In genomic region chr16:71054258-71054657, GRCm38 (mm10) we compare ENCODE assay signal across 31 mouse cellular contexts.
"Had no signal": no experiment of that assay in that cellular context is flagged by ENCODE, and none has a peak within 500 bp of the region (broad histone marks: within the 10 kb centered on the region; RNA-seq: fewer than 3 reads in every experiment).

No protein-coding gene starts in this region.

- H3K4me2 ChIP-seq: limb, embryonic 12.5 days; limb, embryonic 13.5 days; limb, embryonic 15.5 days; liver, embryonic 11.5 days; liver, embryonic 12.5 days; liver, embryonic 13.5 days; liver, embryonic 15.5 days; lung, embryonic 14.5 days; lung, embryonic 15.5 days; midbrain, embryonic 11.5 days; midbrain, embryonic 12.5 days; midbrain, embryonic 13.5 days; midbrain, embryonic 15.5 days; neural tube, embryonic 12.5 days had no signal

- H3K36me3 ChIP-seq: limb, embryonic 10.5 days; limb, embryonic 12.5 days; limb, embryonic 13.5 days; limb, embryonic 15.5 days; liver, embryonic 12.5 days; liver, embryonic 13.5 days; liver, embryonic 15.5 days; lung, embryonic 15.5 days; midbrain, embryonic 10.5 days; midbrain, embryonic 12.5 days; midbrain, embryonic 13.5 days; midbrain, embryonic 15.5 days; neural tube, embryonic 12.5 days had no signal

- H3K27ac ChIP-seq: limb, embryonic 10.5 days; limb, embryonic 12.5 days; limb, embryonic 13.5 days; limb, embryonic 15.5 days; liver, embryonic 12.5 days; liver, embryonic 13.5 days; liver, embryonic 14.5 days; liver, embryonic 15.5 days; lung, embryonic 15.5 days; macrophage; midbrain, embryonic 10.5 days; midbrain, embryonic 12.5 days; midbrain, embryonic 13.5 days; midbrain, embryonic 15.5 days; neural tube, embryonic 12.5 days had no signal

- H3K27me3 ChIP-seq: limb, embryonic 12.5 days; limb, embryonic 13.5 days; limb, embryonic 15.5 days; liver, embryonic 12.5 days; liver, embryonic 13.5 days; liver, embryonic 15.5 days; lung, embryonic 15.5 days; megakaryocyte, embryonic 14.5 days; midbrain, embryonic 12.5 days; midbrain, embryonic 13.5 days; midbrain, embryonic 15.5 days; neural tube, embryonic 12.5 days had no signal

- ATAC-seq: liver, embryonic 12.5 days; liver, postnatal 0 days; lung, postnatal 0 days; midbrain, embryonic 13.5 days; midbrain, embryonic 15.5 days; midbrain, embryonic 16.5 days had no signal

- H3K9me3 ChIP-seq: limb, embryonic 10.5 days; limb, embryonic 12.5 days; limb, embryonic 13.5 days; limb, embryonic 15.5 days; liver, embryonic 12.5 days; liver, embryonic 13.5 days; liver, embryonic 15.5 days; lung, embryonic 15.5 days; megakaryocyte, embryonic 14.5 days; midbrain, embryonic 10.5 days; midbrain, embryonic 12.5 days; midbrain, embryonic 13.5 days; midbrain, embryonic 15.5 days; neural tube, embryonic 12.5 days had no signal

- DNase-seq: left cerebral cortex, postnatal 4 days; liver; liver, embryonic 13.5 days; liver, postnatal 0 days; lung, adult 18-20 months; lung, adult 2 months; lung, embryonic 14.5 days; lung, postnatal 10 days; lung, postnatal 14 days; lung, postnatal 36 days; lung, postnatal 4 days had no signal

- H3K4me1 ChIP-seq: limb, embryonic 10.5 days; limb, embryonic 12.5 days; limb, embryonic 13.5 days; limb, embryonic 15.5 days; liver, embryonic 12.5 days; liver, embryonic 13.5 days; liver, embryonic 15.5 days; lung, embryonic 15.5 days; megakaryocyte, embryonic 14.5 days; midbrain, embryonic 10.5 days; midbrain, embryonic 12.5 days; midbrain, embryonic 13.5 days; midbrain, embryonic 15.5 days; neural tube, embryonic 12.5 days had no signal

- H3K9ac ChIP-seq: limb, embryonic 12.5 days; limb, embryonic 13.5 days; limb, embryonic 15.5 days; liver, embryonic 12.5 days; liver, embryonic 13.5 days; liver, embryonic 14.5 days; liver, embryonic 15.5 days; liver, postnatal 0 days; lung, embryonic 14.5 days; lung, embryonic 15.5 days; midbrain, embryonic 12.5 days; midbrain, embryonic 13.5 days; midbrain, embryonic 15.5 days; neural tube, embryonic 12.5 days had no signal

- H3K4me3 ChIP-seq: limb, embryonic 10.5 days; limb, embryonic 12.5 days; limb, embryonic 13.5 days; limb, embryonic 15.5 days; liver, embryonic 12.5 days; liver, embryonic 13.5 days; liver, embryonic 15.5 days; lung, embryonic 15.5 days; megakaryocyte, embryonic 14.5 days; midbrain, embryonic 10.5 days; midbrain, embryonic 12.5 days; midbrain, embryonic 13.5 days; midbrain, embryonic 15.5 days; myocyte; neural tube, embryonic 12.5 days had no signal
